Mouse (Mus musculus): Measurements from ENCODE around the gene Otud7b. TPM values are rescaled to one million over a fixed set of nuclear protein-coding genes. Genes with fewer than 3 reads are reported as not detected.
A peak's percentile ranks its signal among the peaks of the same experiment; 100 is the strongest.

The Otud7b gene
- total and polyA plus RNA-seq, 2 experiments from 2014 or later: 8.8 to 13.5 TPM

- Histone ChIP-seq H3K9ac (no peak overlapping the region), H3K36me3 (ENCODE audit: insufficient read depth) (no peaks in the 10 kb centered on the region), H3K9me3 (ENCODE audit: low read length) (no peaks in the 10 kb centered on the region), H3K27me3 (ENCODE audit: insufficient read depth, low read length) (no peaks in the 10 kb centered on the region), H3K4me2 (ENCODE audit: low read depth) (no peak overlapping the region), H3K4me1 (ENCODE audit: insufficient read depth) (0 out of 2 replicates have a peak, but pooled peaks cover 4% of the 10 kb centered on the region), H3K27ac (ENCODE audit: low read depth, low read length) (no peak overlapping the region), H3K4me3 (ENCODE audit: low read depth, low read length) (no peak overlapping the region)
- WGBS: 86% methylated on average over 4 of the region's 4 CpGs
- ATAC-seq: no peak
- no peak for TF ChIP-seq CTCF (IDR thresholded peaks at IDR 0.05; ENCODE audit: low read depth)
- DNase-seq: no peak
Measured at GRCm38 (mm10) chr3:96106151-96106550, 1.8 kb downstream of the Otud7b start.

DNA sequence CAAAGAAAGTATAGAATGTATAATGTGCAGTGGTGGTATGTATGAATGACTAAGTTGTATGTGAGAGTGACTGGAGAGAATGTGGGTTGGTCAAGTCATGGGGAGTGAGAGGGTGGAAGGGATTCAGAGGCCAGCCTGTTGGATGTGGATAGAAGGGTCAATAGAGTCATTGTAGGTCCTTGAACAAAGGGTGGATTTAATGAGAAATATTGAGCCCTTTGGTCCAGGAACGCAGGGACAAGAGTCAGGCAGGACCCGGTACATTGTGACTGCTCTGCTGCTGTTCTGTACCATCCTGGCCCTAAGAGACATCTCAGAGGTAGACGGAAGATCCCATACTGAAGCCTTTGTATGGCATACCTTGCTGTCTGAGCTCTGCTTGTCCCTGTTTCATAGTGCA, 4.0 kb downstream of the Otud7b start:
- ATAC-seq: no peak
- TF ChIP-seq CTCF (IDR thresholded peaks at IDR 0.05; ENCODE audit: low read depth): no peak
- no peaks in the 10 kb centered on the region for H3K36me3 ChIP-seq (ENCODE audit: insufficient read depth)
- no peaks in the 10 kb centered on the region for H3K4me1 ChIP-seq (ENCODE audit: insufficient read depth)
- H3K27me3 ChIP-seq (ENCODE audit: insufficient read depth, low read length): no peaks in the 10 kb centered on the region
- H3K27ac ChIP-seq (ENCODE audit: low read depth, low read length): no peak overlapping the region
- no peak overlapping the region for H3K4me3 ChIP-seq (ENCODE audit: low read depth, low read length)
- H3K9me3 ChIP-seq (ENCODE audit: low read length): no peaks in the 10 kb centered on the region
- WGBS: 76% methylated on average over 3 of the region's 3 CpGs
- H3K4me2 ChIP-seq (ENCODE audit: low read depth): no peak overlapping the region
- no peak overlapping the region for H3K9ac ChIP-seq
- DNase-seq: no peak

DNA sequence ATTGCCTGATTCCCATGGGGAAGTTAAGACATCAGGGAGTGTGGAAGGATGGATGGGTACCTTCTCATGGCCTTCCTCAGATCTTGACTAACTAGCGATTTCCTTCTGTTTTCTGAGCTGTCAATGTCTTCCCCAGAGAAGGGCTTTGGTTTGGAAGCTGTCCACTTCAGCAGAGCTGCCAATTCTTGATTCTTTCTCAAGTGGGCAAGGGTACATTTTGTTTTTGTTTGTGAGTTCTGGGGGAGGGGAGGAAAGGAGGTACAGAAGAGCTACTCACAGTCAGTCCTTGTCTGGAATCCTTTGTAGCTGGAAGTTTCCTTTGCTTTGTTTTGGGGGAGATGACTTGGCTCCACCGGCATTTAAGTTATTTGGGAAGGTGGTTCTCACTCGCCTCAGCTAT, 8.9 kb downstream of the Otud7b start:
- Histone ChIP-seq H3K4me1 (ENCODE audit: insufficient read depth) (no peaks in the 10 kb centered on the region), H3K4me3 (ENCODE audit: low read depth, low read length) (no peak overlapping the region), H3K36me3 (ENCODE audit: insufficient read depth) (no peaks in the 10 kb centered on the region), H3K9me3 (ENCODE audit: low read length) (no peaks in the 10 kb centered on the region), H3K27me3 (ENCODE audit: insufficient read depth, low read length) (no peaks in the 10 kb centered on the region), H3K4me2 (ENCODE audit: low read depth) (no peak overlapping the region), H3K9ac (no peak overlapping the region), H3K27ac (ENCODE audit: low read depth, low read length) (no peak overlapping the region)
- no peak for ATAC-seq
- TF ChIP-seq CTCF (IDR thresholded peaks at IDR 0.05; ENCODE audit: low read depth): no peak
- DNase-seq: no peak
- whole genome bisulfite sequencing: 51% methylated on average over 3 of the region's 3 CpGs

DNA sequence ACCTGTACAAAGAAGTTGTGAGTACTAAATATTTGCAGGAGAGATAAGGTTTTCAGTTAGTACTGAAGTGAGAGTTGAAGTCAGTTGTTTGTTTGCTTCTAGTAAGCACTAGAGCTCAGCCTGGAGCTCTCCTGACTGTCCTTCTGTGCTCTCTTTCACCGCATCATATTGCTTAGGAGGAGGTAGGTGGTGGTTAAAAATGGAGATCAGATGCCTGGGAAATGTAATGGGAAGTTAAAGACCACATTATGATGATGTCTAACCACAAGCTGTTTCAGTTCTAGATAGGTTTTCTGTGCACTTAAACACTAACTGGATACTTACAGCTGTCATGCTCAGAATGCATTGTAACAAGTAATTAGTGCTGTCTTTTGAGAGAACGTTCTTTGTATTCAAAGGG, 13.8 kb downstream of the Otud7b start:
- ATAC-seq (0 out of 2 replicates have a peak, but pooled peaks have one; percentile 38), DNase-seq (no peak)
- no peaks in the 10 kb centered on the region for H3K4me1 ChIP-seq (ENCODE audit: insufficient read depth)
- H3K36me3 ChIP-seq (ENCODE audit: insufficient read depth): no peaks in the 10 kb centered on the region
- TF ChIP-seq CTCF (IDR thresholded peaks at IDR 0.05; ENCODE audit: low read depth): no peak
- no peak overlapping the region for H3K4me3 ChIP-seq (ENCODE audit: low read depth, low read length)
- WGBS: 63% methylated on average over 2 of the region's 2 CpGs
- no peaks in the 10 kb centered on the region for H3K27me3 ChIP-seq (ENCODE audit: insufficient read depth, low read length)
- H3K9ac ChIP-seq: no peak overlapping the region
- no peak overlapping the region for H3K4me2 ChIP-seq (ENCODE audit: low read depth)
- H3K9me3 ChIP-seq (ENCODE audit: low read length): no peaks in the 10 kb centered on the region
- no peak overlapping the region for H3K27ac ChIP-seq (ENCODE audit: low read depth, low read length)

DNA sequence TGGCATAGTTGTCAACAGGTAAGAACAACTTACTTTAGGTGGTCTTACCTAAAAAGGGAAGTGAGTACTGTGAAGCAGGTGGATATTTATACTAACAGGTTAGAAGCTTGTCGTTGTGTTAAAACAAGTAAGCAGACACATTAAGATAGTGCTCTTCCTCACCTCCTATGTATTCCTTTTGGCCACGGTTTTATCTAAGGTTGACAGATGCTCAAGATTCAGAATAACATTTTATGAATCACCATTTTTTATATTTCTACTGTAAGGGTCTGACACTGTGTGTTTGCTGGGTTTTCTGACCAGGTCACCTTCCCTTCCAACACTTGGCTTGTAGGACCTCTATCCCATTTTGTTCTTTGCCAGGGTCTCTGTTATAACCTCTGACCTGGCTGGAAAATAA, 14.4 kb downstream of the Otud7b start:
- no peak overlapping the region for H3K9ac ChIP-seq
- no peaks in the 10 kb centered on the region for H3K4me1 ChIP-seq (ENCODE audit: insufficient read depth)
- no peak overlapping the region for H3K27ac ChIP-seq (ENCODE audit: low read depth, low read length)
- H3K9me3 ChIP-seq (ENCODE audit: low read length): no peaks in the 10 kb centered on the region
- no peaks in the 10 kb centered on the region for H3K27me3 ChIP-seq (ENCODE audit: insufficient read depth, low read length)
- DNase-seq (no peak), ATAC-seq (no peak)
- H3K36me3 ChIP-seq (ENCODE audit: insufficient read depth): no peaks in the 10 kb centered on the region
- no peak overlapping the region for H3K4me3 ChIP-seq (ENCODE audit: low read depth, low read length)
- WGBS: 93% methylated on average over 2 of the region's 2 CpGs
- TF ChIP-seq CTCF (IDR thresholded peaks at IDR 0.05; ENCODE audit: low read depth): no peak
- no peak overlapping the region for H3K4me2 ChIP-seq (ENCODE audit: low read depth)

GRCm38 (mm10) chr3:96124235-96124634, 19.9 kb downstream of the Otud7b start:
- 86% methylated on average over 5 of the region's 5 CpGs for WGBS
- DNase-seq: no peak
- no peaks in the 10 kb centered on the region for H3K4me1 ChIP-seq (ENCODE audit: insufficient read depth)
- H3K27me3 ChIP-seq (ENCODE audit: insufficient read depth, low read length): no peaks in the 10 kb centered on the region
- no peaks in the 10 kb centered on the region for H3K36me3 ChIP-seq (ENCODE audit: insufficient read depth)
- H3K9me3 ChIP-seq (ENCODE audit: low read length): no peaks in the 10 kb centered on the region
- H3K4me2 ChIP-seq (ENCODE audit: low read depth): no peak overlapping the region
- no peak overlapping the region for H3K9ac ChIP-seq
- no peak overlapping the region for H3K27ac ChIP-seq (ENCODE audit: low read depth, low read length)
- no peak for ATAC-seq
- no peak overlapping the region for H3K4me3 ChIP-seq (ENCODE audit: low read depth, low read length)
- TF ChIP-seq CTCF (IDR thresholded peaks at IDR 0.05; ENCODE audit: low read depth): no peak

- H3K4me2 ChIP-seq (ENCODE audit: low read depth): no peak overlapping the region
- DNase-seq (no peak), ATAC-seq (no peak)
- H3K4me3 ChIP-seq (ENCODE audit: low read depth, low read length): no peak overlapping the region
- TF ChIP-seq CTCF (IDR thresholded peaks at IDR 0.05; ENCODE audit: low read depth): no peak
- H3K9me3 ChIP-seq (ENCODE audit: low read length): no peaks in the 10 kb centered on the region
- no peak overlapping the region for H3K27ac ChIP-seq (ENCODE audit: low read depth, low read length)
- no peaks in the 10 kb centered on the region for H3K36me3 ChIP-seq (ENCODE audit: insufficient read depth)
- H3K4me1 ChIP-seq (ENCODE audit: insufficient read depth): no peaks in the 10 kb centered on the region
- no peak overlapping the region for H3K9ac ChIP-seq
- no peaks in the 10 kb centered on the region for H3K27me3 ChIP-seq (ENCODE audit: insufficient read depth, low read length)
Measured at GRCm38 (mm10) chr3:96128128-96128527, 23.8 kb downstream of the Otud7b start.

DNA sequence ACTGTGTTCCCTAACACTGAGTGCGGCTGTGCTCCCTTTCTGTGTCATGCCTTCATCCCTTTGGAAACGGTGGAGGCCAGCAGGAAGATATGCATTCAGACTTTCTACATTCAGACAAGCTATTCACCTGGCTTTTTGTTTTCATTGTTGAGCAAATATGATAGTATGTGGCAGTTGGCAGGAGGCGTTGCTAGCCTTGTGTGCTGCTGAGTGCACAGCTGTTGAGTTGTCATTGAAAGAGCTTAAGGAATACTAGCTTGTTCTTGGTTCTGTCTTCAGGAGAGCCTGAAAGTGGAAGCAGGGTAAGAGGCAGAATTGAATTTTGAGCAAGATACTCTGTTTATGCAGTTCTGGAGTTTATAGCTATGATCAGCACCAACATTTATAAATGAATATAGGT, 28.2 kb downstream of the Otud7b start:
- H3K4me3 ChIP-seq (ENCODE audit: low read depth, low read length): no peak overlapping the region
- no peak for TF ChIP-seq CTCF (IDR thresholded peaks at IDR 0.05; ENCODE audit: low read depth)
- no peaks in the 10 kb centered on the region for H3K9me3 ChIP-seq (ENCODE audit: low read length)
- H3K9ac ChIP-seq: no peak overlapping the region
- no peak overlapping the region for H3K4me2 ChIP-seq (ENCODE audit: low read depth)
- no peak for ATAC-seq
- no peaks in the 10 kb centered on the region for H3K4me1 ChIP-seq (ENCODE audit: insufficient read depth)
- H3K27me3 ChIP-seq (ENCODE audit: insufficient read depth, low read length): no peaks in the 10 kb centered on the region
- no peaks in the 10 kb centered on the region; the same call in 1 of the 2 replicates for H3K36me3 ChIP-seq (ENCODE audit: insufficient read depth)
- DNase-seq: no peak
- no peak overlapping the region for H3K27ac ChIP-seq (ENCODE audit: low read depth, low read length)
- 74% methylated on average over 3 of the region's 3 CpGs for WGBS

Data from forebrain, postnatal 0 days (tissue).